Mouse (Mus musculus): ENCODE data around the gene Apaf1. TPM values are rescaled to one million over a fixed set of nuclear protein-coding genes. Genes with fewer than 3 reads are reported as not detected.

Apaf1 gene
- polyA plus RNA-seq, 1 experiment from 2014 or later, result 25.9 TPM

GRCm38 (mm10) chr10:91029002-91029539 lies 53.5 kb downstream of the Apaf1 start:
- H3K27ac ChIP-seq (replicated peaks; ENCODE audit: low read depth, low read length), result no peak overlapping the region
- DNase-seq (ENCODE audit: low spot score) (no peak), ATAC-seq (ENCODE audit: low read depth) (no peak)
- no peak overlapping the region for H3K4me2 ChIP-seq (ENCODE audit: low read depth, low read length)
- H3K9me3 ChIP-seq (ENCODE audit: control insufficient read depth, low read length), result no peaks in the 10 kb centered on the region
- H3K4me3 ChIP-seq (ENCODE audit: low read depth, low read length), result no peak overlapping the region
- no peak overlapping the region for H3K9ac ChIP-seq (ENCODE audit: low read depth, low read length)
- no peaks in the 10 kb centered on the region for H3K4me1 ChIP-seq (ENCODE audit: control insufficient read depth, insufficient read depth, low read length)
- peaks cover 31% of the 10 kb centered on the region for H3K36me3 ChIP-seq (ENCODE audit: control insufficient read depth, insufficient read depth, low read length)
- no peaks in the 10 kb centered on the region for H3K27me3 ChIP-seq (replicated peaks; ENCODE audit: control insufficient read depth, insufficient read depth, low read length)

GRCm38 (mm10) chr10:91027964-91028363 lies 54.6 kb downstream of the Apaf1 start:
- no peak overlapping the region for H3K27ac ChIP-seq (replicated peaks; ENCODE audit: low read depth, low read length)
- DNase-seq (ENCODE audit: low spot score), result no peak
- no peaks in the 10 kb centered on the region for H3K27me3 ChIP-seq (replicated peaks; ENCODE audit: control insufficient read depth, insufficient read depth, low read length)
- 80% methylated on average over 5 of the region's 5 CpGs for whole genome bisulfite sequencing
- ATAC-seq (ENCODE audit: low read depth), result no peak
- H3K4me1 ChIP-seq (ENCODE audit: control insufficient read depth, insufficient read depth, low read length), result no peaks in the 10 kb centered on the region
- peaks cover 31% of the 10 kb centered on the region for H3K36me3 ChIP-seq (ENCODE audit: control insufficient read depth, insufficient read depth, low read length)
- no peak overlapping the region for H3K9ac ChIP-seq (ENCODE audit: low read depth, low read length)
- no peak overlapping the region for H3K4me2 ChIP-seq (ENCODE audit: low read depth, low read length)
- no peak overlapping the region for H3K4me3 ChIP-seq (ENCODE audit: low read depth, low read length)
- no peaks in the 10 kb centered on the region for H3K9me3 ChIP-seq (ENCODE audit: control insufficient read depth, low read length)

GRCm38 (mm10) chr10:91027468-91027867 lies 55.1 kb downstream of the Apaf1 start:
- H3K4me3 ChIP-seq (ENCODE audit: low read depth, low read length), result no peak overlapping the region
- no peaks in the 10 kb centered on the region for H3K9me3 ChIP-seq (ENCODE audit: control insufficient read depth, low read length)
- ATAC-seq (ENCODE audit: low read depth) (no peak), DNase-seq (ENCODE audit: low spot score) (no peak)
- H3K36me3 ChIP-seq (ENCODE audit: control insufficient read depth, insufficient read depth, low read length), result peaks cover 31% of the 10 kb centered on the region
- WGBS, result 94% methylated on average over 4 of the region's 4 CpGs
- no peaks in the 10 kb centered on the region for H3K27me3 ChIP-seq (replicated peaks; ENCODE audit: control insufficient read depth, insufficient read depth, low read length)
- H3K9ac ChIP-seq (ENCODE audit: low read depth, low read length), result no peak overlapping the region
- H3K27ac ChIP-seq (replicated peaks; ENCODE audit: low read depth, low read length), result no peak overlapping the region
- no peaks in the 10 kb centered on the region for H3K4me1 ChIP-seq (ENCODE audit: control insufficient read depth, insufficient read depth, low read length)
- no peak overlapping the region for H3K4me2 ChIP-seq (ENCODE audit: low read depth, low read length)

- peaks cover 35% of the 10 kb centered on the region for H3K36me3 ChIP-seq (ENCODE audit: control insufficient read depth, insufficient read depth, low read length)
- 78% methylated on average over 12 of the region's 12 CpGs for WGBS
These were observed 76.6 kb downstream of the Apaf1 start for GRCm38 (mm10) chr10:91005858-91006538.

GRCm38 (mm10) chr10:91001421-91001820 lies 81.1 kb downstream of the Apaf1 start:
- Histone ChIP-seq H3K27ac (replicated peaks; ENCODE audit: low read depth, low read length) (no peak overlapping the region), H3K4me3 (ENCODE audit: low read depth, low read length) (no peak overlapping the region), H3K36me3 (ENCODE audit: control insufficient read depth, insufficient read depth, low read length) (peaks cover 33% of the 10 kb centered on the region), H3K4me2 (ENCODE audit: low read depth, low read length) (no peak overlapping the region), H3K27me3 (replicated peaks; ENCODE audit: control insufficient read depth, insufficient read depth, low read length) (no peaks in the 10 kb centered on the region), H3K9ac (ENCODE audit: low read depth, low read length) (no peak overlapping the region), H3K9me3 (ENCODE audit: control insufficient read depth, low read length) (no peaks in the 10 kb centered on the region), H3K4me1 (ENCODE audit: control insufficient read depth, insufficient read depth, low read length) (no peaks in the 10 kb centered on the region)
- WGBS, result 74% methylated on average over 13 of the region's 13 CpGs
- no peak for ATAC-seq (ENCODE audit: low read depth)
- peak; percentile 35 for DNase-seq (ENCODE audit: low spot score)

More at GRCm38 (mm10) chr10:91005858-91006538, 76.6 kb downstream of the Apaf1 start:
- H3K4me3 ChIP-seq (ENCODE audit: low read depth, low read length), result no peak overlapping the region
- DNase-seq (ENCODE audit: low spot score), result no peak
- H3K27me3 ChIP-seq (replicated peaks; ENCODE audit: control insufficient read depth, insufficient read depth, low read length), result no peaks in the 10 kb centered on the region
- H3K9ac ChIP-seq (ENCODE audit: low read depth, low read length), result no peak overlapping the region
- no peak overlapping the region for H3K4me2 ChIP-seq (ENCODE audit: low read depth, low read length)
- no peaks in the 10 kb centered on the region for H3K4me1 ChIP-seq (ENCODE audit: control insufficient read depth, insufficient read depth, low read length)
- ATAC-seq (ENCODE audit: low read depth), result no peak
- no peaks in the 10 kb centered on the region for H3K9me3 ChIP-seq (ENCODE audit: control insufficient read depth, low read length)
- H3K27ac ChIP-seq (replicated peaks; ENCODE audit: low read depth, low read length), result no peak overlapping the region

GRCm38 (mm10) chr10:90999899-91000298 lies 82.7 kb downstream of the Apaf1 start:
- H3K4me2 ChIP-seq (ENCODE audit: low read depth, low read length), result no peak overlapping the region
- H3K9ac ChIP-seq (ENCODE audit: low read depth, low read length), result no peak overlapping the region
- no peaks in the 10 kb centered on the region for H3K4me1 ChIP-seq (ENCODE audit: control insufficient read depth, insufficient read depth, low read length)
- 81% methylated on average over 5 of the region's 5 CpGs for WGBS
- DNase-seq (ENCODE audit: low spot score) (no peak), ATAC-seq (ENCODE audit: low read depth) (no peak)
- H3K27ac ChIP-seq (replicated peaks; ENCODE audit: low read depth, low read length), result no peak overlapping the region
- peaks cover 47% of the 10 kb centered on the region for H3K36me3 ChIP-seq (ENCODE audit: control insufficient read depth, insufficient read depth, low read length)
- H3K4me3 ChIP-seq (ENCODE audit: low read depth, low read length), result no peak overlapping the region
- H3K27me3 ChIP-seq (replicated peaks; ENCODE audit: control insufficient read depth, insufficient read depth, low read length), result no peaks in the 10 kb centered on the region
- H3K9me3 ChIP-seq (ENCODE audit: control insufficient read depth, low read length), result no peaks in the 10 kb centered on the region

- Histone ChIP-seq H3K27ac (replicated peaks; ENCODE audit: low read depth, low read length) (no peak overlapping the region), H3K4me2 (ENCODE audit: low read depth, low read length) (no peak overlapping the region), H3K9ac (ENCODE audit: low read depth, low read length) (no peak overlapping the region), H3K4me1 (ENCODE audit: control insufficient read depth, insufficient read depth, low read length) (no peaks in the 10 kb centered on the region), H3K27me3 (replicated peaks; ENCODE audit: control insufficient read depth, insufficient read depth, low read length) (no peaks in the 10 kb centered on the region), H3K36me3 (ENCODE audit: control insufficient read depth, insufficient read depth, low read length) (peaks cover 76% of the 10 kb centered on the region), H3K4me3 (ENCODE audit: low read depth, low read length) (no peak overlapping the region), H3K9me3 (ENCODE audit: control insufficient read depth, low read length) (no peaks in the 10 kb centered on the region)
- WGBS, result 77% methylated on average over 5 of the region's 5 CpGs
- DNase-seq (ENCODE audit: low spot score) (no peak), ATAC-seq (ENCODE audit: low read depth) (no peak)
These were observed 88.7 kb downstream of the Apaf1 start for GRCm38 (mm10) chr10:90993869-90994268.

- no peak for ATAC-seq (ENCODE audit: low read depth)
- H3K36me3 ChIP-seq (ENCODE audit: control insufficient read depth, insufficient read depth, low read length), result peaks cover 63% of the 10 kb centered on the region
- WGBS, result 89% methylated on average over 6 of the region's 6 CpGs
These were observed 90.3 kb downstream of the Apaf1 start for GRCm38 (mm10) chr10:90992237-90992636.

GRCm38 (mm10) chr10:90990340-90990739 lies 92.2 kb downstream of the Apaf1 start:
- Histone ChIP-seq H3K27ac (replicated peaks; ENCODE audit: low read depth, low read length) (no peak overlapping the region), H3K9me3 (ENCODE audit: control insufficient read depth, low read length) (no peaks in the 10 kb centered on the region), H3K9ac (ENCODE audit: low read depth, low read length) (no peak overlapping the region), H3K4me3 (ENCODE audit: low read depth, low read length) (no peak overlapping the region), H3K27me3 (replicated peaks; ENCODE audit: control insufficient read depth, insufficient read depth, low read length) (no peaks in the 10 kb centered on the region), H3K36me3 (ENCODE audit: control insufficient read depth, insufficient read depth, low read length) (peaks cover 47% of the 10 kb centered on the region), H3K4me1 (ENCODE audit: control insufficient read depth, insufficient read depth, low read length) (no peaks in the 10 kb centered on the region), H3K4me2 (ENCODE audit: low read depth, low read length) (no peak overlapping the region)
- WGBS, result 87% methylated on average over 6 of the region's 6 CpGs
- DNase-seq (ENCODE audit: low spot score), result no peak
- ATAC-seq (ENCODE audit: low read depth), result no peak

More at GRCm38 (mm10) chr10:90992237-90992636, 90.3 kb downstream of the Apaf1 start:
- Histone ChIP-seq H3K9ac (ENCODE audit: low read depth, low read length) (no peak overlapping the region), H3K27me3 (replicated peaks; ENCODE audit: control insufficient read depth, insufficient read depth, low read length) (no peaks in the 10 kb centered on the region), H3K9me3 (ENCODE audit: control insufficient read depth, low read length) (no peaks in the 10 kb centered on the region), H3K4me2 (ENCODE audit: low read depth, low read length) (no peak overlapping the region), H3K27ac (replicated peaks; ENCODE audit: low read depth, low read length) (no peak overlapping the region), H3K4me3 (ENCODE audit: low read depth, low read length) (no peak overlapping the region), H3K4me1 (ENCODE audit: control insufficient read depth, insufficient read depth, low read length) (no peaks in the 10 kb centered on the region)
- DNase-seq (ENCODE audit: low spot score), result no peak

Data from embryonic facial prominence, embryonic 14.5 days (tissue).